Comparison of ENCODE assay signal across 11 mouse cellular contexts in the genomic region with DNA sequence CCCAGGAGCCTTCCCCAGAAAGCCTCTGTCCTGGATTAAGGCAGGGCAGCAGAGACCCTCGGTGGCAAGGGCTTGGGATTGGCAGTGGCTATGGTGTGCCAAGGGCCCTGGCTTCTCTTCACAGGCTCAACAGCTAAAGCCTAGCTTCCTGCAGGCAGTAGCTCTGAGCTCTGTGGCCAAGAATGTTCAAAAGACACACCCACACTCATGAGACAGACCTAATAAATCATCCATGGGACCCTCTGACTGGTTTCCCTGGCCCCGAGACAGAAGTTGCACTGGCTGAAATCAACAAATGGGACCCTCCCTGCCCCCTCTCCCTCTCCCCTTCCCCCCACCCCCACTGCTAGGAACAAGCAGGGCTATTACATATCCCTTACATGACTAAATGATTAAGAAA. TPM values are rescaled to one million over a fixed set of nuclear protein-coding genes. Genes with fewer than 3 reads are reported as not detected.
DNase-seq lines count a peak whose midpoint lies in the region; ATAC-seq lines count a peak whose summit lies in the region.
"Had no signal": no experiment of that assay in that cellular context is flagged by ENCODE, and none has a peak within 500 bp of the region (broad histone marks: within the 10 kb centered on the region; RNA-seq: fewer than 3 reads in every experiment).

No protein-coding gene starts in this region.

- intact Hi-C loops in heart, postnatal 10 days (cut with DNase I): no loop called here

- H3K9me3 ChIP-seq in lung, embryonic 15.5 days: no peaks in the 10 kb centered on the region
- H3K9me3 ChIP-seq in intestine, embryonic 15.5 days: no peaks in the 10 kb centered on the region
- H3K9me3 ChIP-seq in stomach, embryonic 16.5 days (replicated peaks; ENCODE audit: control insufficient read depth, low read length): no peaks in the 10 kb centered on the region

- peaks cover 24% of the 10 kb centered on the region for H3K4me1 ChIP-seq in lung, embryonic 15.5 days
- H3K4me1 ChIP-seq in intestine, embryonic 15.5 days (replicated peaks): peaks cover 11% of the 10 kb centered on the region
- peaks cover 16% of the 10 kb centered on the region for H3K4me1 ChIP-seq in stomach, embryonic 16.5 days (ENCODE audit: control insufficient read depth, insufficient read depth, low read length)

- 11% methylated on average over 2 of the region's 2 CpGs for WGBS in lung, embryonic 15.5 days
- 17% methylated on average over 2 of the region's 2 CpGs for WGBS in intestine, embryonic 15.5 days
- 23% methylated on average over 2 of the region's 2 CpGs for WGBS in stomach, embryonic 16.5 days

- no peaks in the 10 kb centered on the region for H3K36me3 ChIP-seq in lung, embryonic 15.5 days
- no peaks in the 10 kb centered on the region for H3K36me3 ChIP-seq in intestine, embryonic 15.5 days
- H3K36me3 ChIP-seq in stomach, embryonic 16.5 days (ENCODE audit: control insufficient read depth, insufficient read depth, low read length): no peaks in the 10 kb centered on the region

- H3K4me3 ChIP-seq in lung, embryonic 15.5 days: no peak overlapping the region
- no peak overlapping the region for H3K4me3 ChIP-seq in intestine, embryonic 15.5 days (replicated peaks)
- H3K4me3 ChIP-seq in stomach, embryonic 16.5 days (replicated peaks; ENCODE audit: low read length): no peak overlapping the region

- peak; percentile 92 for ATAC-seq in lung, embryonic 15.5 days (ENCODE audit: borderline replicate concordance, extremely low read depth, low FRiP score, low TSS enrichment)
- peak; percentile 78 for ATAC-seq in intestine, embryonic 15.5 days
- peak; percentile 84; the same call in 1 of the 2 replicates for ATAC-seq in stomach, embryonic 16.5 days (ENCODE audit: insufficient read depth, low FRiP score)
- ATAC-seq in granulocyte monocyte progenitor cell, adult 5-6 weeks (replicated peaks; ENCODE audit: poor library complexity, severe bottlenecking): no peak

- peak overlapping the region; percentile 59 for H3K27ac ChIP-seq in lung, embryonic 15.5 days
- H3K27ac ChIP-seq in intestine, embryonic 15.5 days: peak overlapping the region; percentile 54; the same call in 1 of the 2 replicates
- H3K27ac ChIP-seq in stomach, embryonic 16.5 days (ENCODE audit: low read length): peak overlapping the region; percentile 88

- H3K9ac ChIP-seq in lung, embryonic 15.5 days: no peak overlapping the region
- no peak overlapping the region for H3K9ac ChIP-seq in intestine, embryonic 15.5 days
- H3K9ac ChIP-seq in stomach, embryonic 16.5 days (ENCODE audit: low read length): no peak overlapping the region
- H3K9ac ChIP-seq: forebrain, postnatal 0 days had no signal

- no peak overlapping the region for H3K4me2 ChIP-seq in lung, embryonic 15.5 days
- no peak overlapping the region for H3K4me2 ChIP-seq in intestine, embryonic 15.5 days (replicated peaks)
- H3K4me2 ChIP-seq in stomach, embryonic 16.5 days (ENCODE audit: low read depth, low read length): no peak overlapping the region

- DNase-seq in heart, adult 11 months: peak; percentile 87
- no peak for DNase-seq in heart, postnatal 10 days
- DNase-seq in lung, adult 18-20 months: no peak
- no peak for DNase-seq in urinary bladder, postnatal 4 days (ENCODE audit: low spot score in 2 of 2)
- DNase-seq: cerebellum, adult 9-11 months; forebrain, postnatal 0 days had no signal

- H3K27me3 ChIP-seq in lung, embryonic 15.5 days: no peaks in the 10 kb centered on the region
- H3K27me3 ChIP-seq in intestine, embryonic 15.5 days (replicated peaks): no peaks in the 10 kb centered on the region
- no peaks in the 10 kb centered on the region for H3K27me3 ChIP-seq in stomach, embryonic 16.5 days (ENCODE audit: control insufficient read depth, insufficient read depth, low read length)

RNA-seq across cellular contexts. Expression of gene Rerg, which starts 44.1 kb away (rescaled TPM):
- total RNA-seq in heart, postnatal 10 days (2021): 1 to 10 TPM; 8.9 to 9.4 TPM
- 20.2 and 21.1 TPM in 2 replicates for polyA plus RNA-seq in lung, embryonic 15.5 days (2015; fragmentation: Nextera tagmentation; extraction: Ambion mirVana)
- polyA plus RNA-seq in intestine, embryonic 15.5 days (2015; fragmentation: Nextera tagmentation; extraction: Ambion mirVana): 19.6 and 22.7 TPM in 2 replicates
- polyA plus RNA-seq in stomach, embryonic 16.5 days (2015; fragmentation: Nextera tagmentation; extraction: Ambion mirVana): 29.9 and 32.1 TPM in 2 replicates
- not detected in 2 replicates for total RNA-seq in granulocyte monocyte progenitor cell, adult 5-6 weeks (2014; fragmentation: Nextera tagmentation)
- total RNA-seq in granulocyte monocyte progenitor cell, adult 5-6 weeks (2017): 1.6 TPM in 1 of 2 replicates, not detected in the other
- total RNA-seq: megakaryocyte-erythroid progenitor cell, adult 5-6 weeks had no signal
